Mouse (Mus musculus): ENCODE data around the gene Slc2a9. TPM values are rescaled to one million over a fixed set of nuclear protein-coding genes. Genes with fewer than 3 reads are reported as not detected.
A peak's percentile ranks its signal among the peaks of the same experiment; 100 is the strongest.

The Slc2a9 gene
- total and polyA plus RNA-seq, 2 experiments from 2014 or later, result 0.93 to 1.3 TPM

DNA sequence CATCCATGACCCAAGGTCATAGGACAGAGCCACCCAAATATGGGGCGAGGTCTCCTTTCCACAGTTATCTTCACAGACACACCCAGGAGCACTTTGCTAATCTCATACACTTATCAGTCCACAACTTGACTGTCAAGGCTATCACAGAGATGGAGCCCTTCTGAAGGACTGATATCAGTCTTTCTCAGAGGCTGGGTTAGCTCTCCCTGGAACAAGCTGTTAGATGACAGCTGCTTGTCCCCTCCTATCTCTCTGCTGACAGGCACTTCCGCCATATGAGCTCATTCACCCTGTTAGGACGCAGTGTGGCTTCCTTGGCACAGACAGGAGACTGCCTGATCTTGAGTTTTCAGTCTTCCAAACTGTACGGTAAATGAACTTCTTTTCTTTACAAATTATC is 6.6 kb upstream of the Slc2a9 start:
- ATAC-seq (ENCODE audit: low FRiP score), result no peak
- no peak for DNase-seq (ENCODE audit: low spot score)
- Histone ChIP-seq H3K27me3 (ENCODE audit: insufficient read depth, low read length) (no peaks in the 10 kb centered on the region), H3K4me3 (ENCODE audit: low read depth, low read length) (no peak overlapping the region), H3K36me3 (ENCODE audit: insufficient read depth, low read length) (no peaks in the 10 kb centered on the region), H3K4me2 (ENCODE audit: low read depth, low read length, poor library complexity, severe bottlenecking) (no peak overlapping the region), H3K4me1 (ENCODE audit: insufficient read depth, low read length) (no peaks in the 10 kb centered on the region), H3K9ac (replicated peaks; ENCODE audit: low read length, poor library complexity, severe bottlenecking) (no peak overlapping the region), H3K9me3 (ENCODE audit: low read length) (no peaks in the 10 kb centered on the region), H3K27ac (ENCODE audit: low read depth, low read length) (no peak overlapping the region)
- no peak for TF ChIP-seq CTCF (IDR thresholded peaks at IDR 0.05)
- WGBS, result 93% methylated on average over 4 of the region's 4 CpGs

DNA sequence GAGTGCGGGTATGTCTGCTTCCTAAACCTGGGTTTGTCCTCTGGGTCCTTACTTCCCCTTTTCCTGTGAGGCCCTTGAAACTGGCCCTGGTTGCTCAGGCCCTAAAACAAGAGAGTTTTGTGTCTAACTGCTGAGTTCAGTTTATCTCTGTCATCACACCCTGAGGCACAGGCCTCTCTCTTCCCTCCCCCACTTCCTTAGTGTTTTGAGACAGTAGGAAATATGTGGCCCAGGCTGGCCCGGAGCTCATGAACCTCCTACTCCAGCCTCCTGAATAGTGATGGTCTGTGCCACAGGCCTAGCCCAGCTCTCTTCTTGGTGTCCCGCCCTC is 2.5 kb upstream of the Slc2a9 start:
- no peaks in the 10 kb centered on the region for H3K27me3 ChIP-seq (ENCODE audit: insufficient read depth, low read length)
- no peak overlapping the region for H3K9ac ChIP-seq (replicated peaks; ENCODE audit: low read length, poor library complexity, severe bottlenecking)
- no peak overlapping the region for H3K27ac ChIP-seq (ENCODE audit: low read depth, low read length)
- no peak overlapping the region for H3K4me2 ChIP-seq (ENCODE audit: low read depth, low read length, poor library complexity, severe bottlenecking)
- no peak for TF ChIP-seq CTCF (IDR thresholded peaks at IDR 0.05)
- DNase-seq (ENCODE audit: low spot score) (no peak), ATAC-seq (ENCODE audit: low FRiP score) (no peak)
- H3K4me1 ChIP-seq (ENCODE audit: insufficient read depth, low read length), result no peaks in the 10 kb centered on the region
- H3K36me3 ChIP-seq (ENCODE audit: insufficient read depth, low read length), result no peaks in the 10 kb centered on the region
- no peak overlapping the region for H3K4me3 ChIP-seq (ENCODE audit: low read depth, low read length)
- H3K9me3 ChIP-seq (ENCODE audit: low read length), result no peaks in the 10 kb centered on the region
- 83% methylated on average over 3 of the region's 3 CpGs for WGBS

DNA sequence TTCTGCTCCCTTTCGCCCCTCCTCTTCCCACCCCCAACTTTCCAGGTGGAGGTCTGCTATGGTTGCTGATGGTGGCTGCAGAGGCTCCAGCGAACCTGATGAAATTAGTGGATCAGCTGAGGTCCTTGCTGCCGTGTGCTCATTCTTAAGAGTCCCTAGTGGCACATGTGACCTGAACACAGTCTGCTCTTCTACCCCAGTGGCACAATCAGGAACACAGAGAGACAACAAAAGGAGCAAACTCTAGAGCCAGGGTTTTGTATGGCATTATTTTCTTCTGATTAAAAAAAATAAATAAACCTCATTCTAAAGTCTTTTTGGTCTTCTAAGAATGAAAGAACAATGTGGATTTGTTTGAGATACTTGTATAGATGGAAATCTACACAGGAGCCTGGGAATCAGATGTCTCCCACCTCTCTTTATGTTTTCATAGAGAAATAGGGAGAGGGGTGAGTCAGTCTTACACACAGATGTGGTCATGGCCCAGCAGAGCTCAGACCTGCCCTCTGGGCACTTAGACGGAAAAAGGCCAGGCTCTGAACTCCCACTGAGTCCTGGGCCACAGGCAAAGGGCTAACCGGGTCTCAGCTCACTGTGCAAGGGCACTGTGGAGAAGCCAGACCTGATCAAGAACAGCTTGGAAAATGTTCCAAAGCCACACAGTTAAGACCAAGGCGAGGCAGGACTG is 1.9 kb upstream of the Slc2a9 start:
- DNase-seq (ENCODE audit: low spot score) (no peak), ATAC-seq (ENCODE audit: low FRiP score) (no peak)
- WGBS, result 65% methylated on average over 6 of the region's 6 CpGs
- Histone ChIP-seq H3K9me3 (ENCODE audit: low read length) (no peaks in the 10 kb centered on the region), H3K27ac (ENCODE audit: low read depth, low read length) (no peak overlapping the region), H3K27me3 (ENCODE audit: insufficient read depth, low read length) (no peaks in the 10 kb centered on the region), H3K4me1 (ENCODE audit: insufficient read depth, low read length) (no peaks in the 10 kb centered on the region), H3K36me3 (ENCODE audit: insufficient read depth, low read length) (no peaks in the 10 kb centered on the region), H3K4me2 (ENCODE audit: low read depth, low read length, poor library complexity, severe bottlenecking) (no peak overlapping the region), H3K9ac (replicated peaks; ENCODE audit: low read length, poor library complexity, severe bottlenecking) (no peak overlapping the region), H3K4me3 (ENCODE audit: low read depth, low read length) (no peak overlapping the region)
- no peak for TF ChIP-seq CTCF (IDR thresholded peaks at IDR 0.05)

DNA sequence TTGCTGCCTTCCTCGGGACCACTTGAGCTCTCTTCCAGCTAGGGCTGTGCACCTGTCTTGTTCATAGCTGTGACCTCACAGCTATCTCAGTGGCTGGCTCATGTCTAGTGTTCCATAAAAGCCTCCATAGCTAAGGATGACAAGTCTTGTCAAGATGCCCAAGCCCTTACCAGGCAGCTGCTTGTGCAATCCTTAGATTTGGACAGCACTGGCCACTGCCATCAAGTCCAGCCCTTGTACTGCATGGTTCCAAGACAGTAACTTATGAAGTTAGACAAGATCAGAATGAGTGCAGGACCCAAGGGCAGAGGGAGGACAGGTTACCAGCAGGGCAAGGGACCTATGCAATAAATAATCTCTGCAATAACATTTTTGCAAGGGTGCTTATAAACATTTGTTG is 1.2 kb upstream of the Slc2a9 start:
- no peaks in the 10 kb centered on the region for H3K9me3 ChIP-seq (ENCODE audit: low read length)
- H3K4me2 ChIP-seq (ENCODE audit: low read depth, low read length, poor library complexity, severe bottlenecking), result no peak overlapping the region
- WGBS, result 81% methylated on average over 1 of the region's 1 CpGs
- no peak for TF ChIP-seq CTCF (IDR thresholded peaks at IDR 0.05)
- no peak for ATAC-seq (ENCODE audit: low FRiP score)
- no peaks in the 10 kb centered on the region for H3K36me3 ChIP-seq (ENCODE audit: insufficient read depth, low read length)
- no peaks in the 10 kb centered on the region for H3K27me3 ChIP-seq (ENCODE audit: insufficient read depth, low read length)
- H3K4me1 ChIP-seq (ENCODE audit: insufficient read depth, low read length), result no peaks in the 10 kb centered on the region
- H3K9ac ChIP-seq (replicated peaks; ENCODE audit: low read length, poor library complexity, severe bottlenecking), result no peak overlapping the region
- no peak for DNase-seq (ENCODE audit: low spot score)
- H3K27ac ChIP-seq (ENCODE audit: low read depth, low read length), result no peak overlapping the region
- H3K4me3 ChIP-seq (ENCODE audit: low read depth, low read length), result no peak overlapping the region

DNA sequence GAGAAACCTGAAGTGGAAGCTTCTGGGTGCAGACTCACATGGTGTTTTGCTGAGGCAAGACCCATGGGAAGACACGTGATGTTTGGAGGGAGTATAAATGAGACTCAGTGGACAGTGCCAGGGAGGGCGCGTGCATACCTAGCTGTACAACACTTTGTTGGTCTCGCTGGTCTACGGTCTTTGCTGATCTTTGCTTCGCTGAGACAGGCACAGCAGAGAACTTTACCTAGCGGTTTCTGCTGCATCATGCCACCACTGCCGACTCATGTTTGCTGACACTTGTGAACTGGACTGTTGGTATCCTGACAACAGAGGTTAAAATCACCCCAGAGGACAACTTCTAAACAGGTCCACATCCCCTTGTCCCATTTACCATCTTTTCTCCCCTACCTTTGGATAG is 2.9 kb downstream of the Slc2a9 start:
- Histone ChIP-seq H3K9ac (replicated peaks; ENCODE audit: low read length, poor library complexity, severe bottlenecking) (no peak overlapping the region), H3K4me1 (ENCODE audit: insufficient read depth, low read length) (no peaks in the 10 kb centered on the region), H3K36me3 (ENCODE audit: insufficient read depth, low read length) (no peaks in the 10 kb centered on the region), H3K4me3 (ENCODE audit: low read depth, low read length) (no peak overlapping the region), H3K9me3 (ENCODE audit: low read length) (no peaks in the 10 kb centered on the region), H3K27ac (ENCODE audit: low read depth, low read length) (peak overlapping the region; percentile 49; the same call in 1 of the 2 replicates), H3K4me2 (ENCODE audit: low read depth, low read length, poor library complexity, severe bottlenecking) (no peak overlapping the region), H3K27me3 (ENCODE audit: insufficient read depth, low read length) (no peaks in the 10 kb centered on the region)
- DNase-seq (ENCODE audit: low spot score) (no peak), ATAC-seq (ENCODE audit: low FRiP score) (no peak)
- 94% methylated on average over 8 of the region's 8 CpGs for WGBS
- TF ChIP-seq CTCF (IDR thresholded peaks at IDR 0.05), result no peak

DNA sequence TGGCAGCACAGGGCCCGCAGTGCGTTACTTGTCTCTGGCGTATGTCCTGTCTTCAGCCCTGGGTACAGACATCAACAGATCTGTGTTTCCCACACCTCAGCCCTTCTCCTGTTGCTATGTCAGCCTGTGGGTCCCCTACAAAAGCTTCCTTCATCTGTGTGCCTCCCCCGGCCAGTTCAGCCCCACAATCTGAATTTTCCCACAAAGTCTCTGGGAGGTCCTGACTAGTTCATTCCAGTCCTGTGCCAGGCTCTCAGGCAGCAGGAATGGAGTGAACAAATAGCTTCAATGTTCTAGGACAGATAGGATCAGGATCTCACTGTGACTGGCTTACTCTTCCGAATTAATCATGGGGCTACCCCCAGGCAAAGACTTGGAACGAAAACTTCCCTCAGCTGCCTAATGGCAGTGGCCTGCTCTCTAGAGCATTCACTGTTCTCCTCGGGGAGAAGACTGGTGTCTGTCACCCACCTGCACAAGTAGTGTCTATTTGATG is 3.6 kb downstream of the Slc2a9 start:
- 0 out of 2 replicates have a peak overlapping the region, but pooled peaks have one; percentile 49 for H3K27ac ChIP-seq (ENCODE audit: low read depth, low read length)
- WGBS, result 65% methylated on average over 7 of the region's 7 CpGs
- H3K27me3 ChIP-seq (ENCODE audit: insufficient read depth, low read length), result no peaks in the 10 kb centered on the region
- H3K4me2 ChIP-seq (ENCODE audit: low read depth, low read length, poor library complexity, severe bottlenecking), result no peak overlapping the region
- no peak overlapping the region for H3K4me3 ChIP-seq (ENCODE audit: low read depth, low read length)
- ATAC-seq (ENCODE audit: low FRiP score) (peak; percentile 89), DNase-seq (ENCODE audit: low spot score) (peak; percentile 78)
- H3K36me3 ChIP-seq (ENCODE audit: insufficient read depth, low read length), result no peaks in the 10 kb centered on the region
- TF ChIP-seq CTCF (IDR thresholded peaks at IDR 0.05), result no peak
- H3K9ac ChIP-seq (replicated peaks; ENCODE audit: low read length, poor library complexity, severe bottlenecking), result no peak overlapping the region
- no peaks in the 10 kb centered on the region for H3K4me1 ChIP-seq (ENCODE audit: insufficient read depth, low read length)
- H3K9me3 ChIP-seq (ENCODE audit: low read length), result no peaks in the 10 kb centered on the region
